Mouse (Mus musculus): ENCODE measurements around the gene Numbl. TPM values are rescaled to one million over a fixed set of nuclear protein-coding genes. Genes with fewer than 3 reads are reported as not detected.

The Numbl gene
- polyA plus RNA-seq, 1 experiment from 2014 or later, result 12.6 TPM

- Histone ChIP-seq H3K27ac (no peak overlapping the region), H3K36me3 (ENCODE audit: insufficient read depth, low read length) (peaks cover 19% of the 10 kb centered on the region; the same call in 1 of the 2 replicates), H3K9ac (ENCODE audit: low read depth, low read length) (no peak overlapping the region), H3K27me3 (ENCODE audit: insufficient read depth, low read length) (no peaks in the 10 kb centered on the region), H3K4me2 (ENCODE audit: low read length) (no peak overlapping the region), H3K4me1 (replicated peaks; ENCODE audit: insufficient read depth, low read length) (0 out of 2 replicates have a peak, but pooled peaks cover 3% of the 10 kb centered on the region), H3K9me3 (replicated peaks; ENCODE audit: low read length) (no peaks in the 10 kb centered on the region), H3K4me3 (replicated peaks; ENCODE audit: low read depth, low read length) (no peak overlapping the region)
- TF ChIP-seq CTCF (IDR thresholded peaks at IDR 0.05; ENCODE audit: low read depth), result no peak
- no peak for ATAC-seq (replicated peaks; ENCODE audit: low FRiP score, low read depth)
- 90% methylated on average over 12 of the region's 12 CpGs for WGBS
- DNase-seq (ENCODE audit: low spot score), result no peak
Measured at GRCm38 (mm10) chr7:27264761-27265160, 6.5 kb downstream of the Numbl start.

GRCm38 (mm10) chr7:27266515-27267128 lies 8.4 kb downstream of the Numbl start:
- DNase-seq (ENCODE audit: low spot score), result no peak
- H3K9ac ChIP-seq (ENCODE audit: low read depth, low read length), result no peak overlapping the region
- no peaks in the 10 kb centered on the region for H3K27me3 ChIP-seq (ENCODE audit: insufficient read depth, low read length)
- peaks cover 22% of the 10 kb centered on the region; the same call in 1 of the 2 replicates for H3K36me3 ChIP-seq (ENCODE audit: insufficient read depth, low read length)
- no peaks in the 10 kb centered on the region for H3K9me3 ChIP-seq (replicated peaks; ENCODE audit: low read length)
- ATAC-seq (replicated peaks; ENCODE audit: low FRiP score, low read depth), result no peak
- no peak overlapping the region for H3K27ac ChIP-seq
- 60% methylated on average over 20 of the region's 20 CpGs for WGBS
- no peak overlapping the region for H3K4me2 ChIP-seq (ENCODE audit: low read length)
- no peaks in the 10 kb centered on the region for H3K4me1 ChIP-seq (replicated peaks; ENCODE audit: insufficient read depth, low read length)
- H3K4me3 ChIP-seq (replicated peaks; ENCODE audit: low read depth, low read length), result no peak overlapping the region
- no peak for TF ChIP-seq CTCF (IDR thresholded peaks at IDR 0.05; ENCODE audit: low read depth)

GRCm38 (mm10) chr7:27271423-27271822 lies 13.2 kb downstream of the Numbl start:
- ATAC-seq (replicated peaks; ENCODE audit: low FRiP score, low read depth), result no peak
- TF ChIP-seq CTCF (IDR thresholded peaks at IDR 0.05; ENCODE audit: low read depth), result peak; percentile 8; the same call in 1 of the 2 replicates
- Histone ChIP-seq H3K27me3 (ENCODE audit: insufficient read depth, low read length) (no peaks in the 10 kb centered on the region), H3K4me3 (replicated peaks; ENCODE audit: low read depth, low read length) (no peak overlapping the region), H3K36me3 (ENCODE audit: insufficient read depth, low read length) (peaks cover 12% of the 10 kb centered on the region), H3K9ac (ENCODE audit: low read depth, low read length) (no peak overlapping the region), H3K4me2 (ENCODE audit: low read length) (no peak overlapping the region), H3K4me1 (replicated peaks; ENCODE audit: insufficient read depth, low read length) (no peaks in the 10 kb centered on the region), H3K9me3 (replicated peaks; ENCODE audit: low read length) (no peaks in the 10 kb centered on the region), H3K27ac (no peak overlapping the region)
- WGBS, result 92% methylated on average over 8 of the region's 8 CpGs
- DNase-seq (ENCODE audit: low spot score), result no peak

GRCm38 (mm10) chr7:27273739-27274351 lies 15.6 kb downstream of the Numbl start:
- no peaks in the 10 kb centered on the region for H3K9me3 ChIP-seq (replicated peaks; ENCODE audit: low read length)
- H3K9ac ChIP-seq (ENCODE audit: low read depth, low read length), result no peak overlapping the region
- DNase-seq (ENCODE audit: low spot score) (peak; percentile 43), ATAC-seq (replicated peaks; ENCODE audit: low FRiP score, low read depth) (peak; percentile 24; the same call in 1 of the 2 replicates)
- H3K36me3 ChIP-seq (ENCODE audit: insufficient read depth, low read length), result peaks cover 23% of the 10 kb centered on the region
- no peak overlapping the region for H3K27ac ChIP-seq
- no peaks in the 10 kb centered on the region for H3K27me3 ChIP-seq (ENCODE audit: insufficient read depth, low read length)
- WGBS, result 62% methylated on average over 32 of the region's 32 CpGs
- peak; percentile 62 for TF ChIP-seq CTCF (IDR thresholded peaks at IDR 0.05; ENCODE audit: low read depth)
- no peak overlapping the region for H3K4me2 ChIP-seq (ENCODE audit: low read length)
- H3K4me3 ChIP-seq (replicated peaks; ENCODE audit: low read depth, low read length), result no peak overlapping the region
- H3K4me1 ChIP-seq (replicated peaks; ENCODE audit: insufficient read depth, low read length), result no peaks in the 10 kb centered on the region

GRCm38 (mm10) chr7:27274916-27275315 lies 16.7 kb downstream of the Numbl start:
- Histone ChIP-seq H3K4me3 (replicated peaks; ENCODE audit: low read depth, low read length) (no peak overlapping the region), H3K27me3 (ENCODE audit: insufficient read depth, low read length) (no peaks in the 10 kb centered on the region), H3K9me3 (replicated peaks; ENCODE audit: low read length) (no peaks in the 10 kb centered on the region), H3K4me1 (replicated peaks; ENCODE audit: insufficient read depth, low read length) (no peaks in the 10 kb centered on the region), H3K9ac (ENCODE audit: low read depth, low read length) (no peak overlapping the region), H3K27ac (no peak overlapping the region), H3K36me3 (ENCODE audit: insufficient read depth, low read length) (peaks cover 19% of the 10 kb centered on the region), H3K4me2 (ENCODE audit: low read length) (no peak overlapping the region)
- DNase-seq (ENCODE audit: low spot score) (no peak), ATAC-seq (replicated peaks; ENCODE audit: low FRiP score, low read depth) (no peak)
- 81% methylated on average over 4 of the region's 4 CpGs for WGBS
- no peak for TF ChIP-seq CTCF (IDR thresholded peaks at IDR 0.05; ENCODE audit: low read depth)

GRCm38 (mm10) chr7:27276021-27276420 lies 17.8 kb downstream of the Numbl start:
- DNase-seq (ENCODE audit: low spot score), result no peak
- Histone ChIP-seq H3K36me3 (ENCODE audit: insufficient read depth, low read length) (peaks cover 18% of the 10 kb centered on the region), H3K9me3 (replicated peaks; ENCODE audit: low read length) (no peaks in the 10 kb centered on the region), H3K27ac (no peak overlapping the region), H3K4me2 (ENCODE audit: low read length) (no peak overlapping the region), H3K9ac (ENCODE audit: low read depth, low read length) (no peak overlapping the region), H3K4me1 (replicated peaks; ENCODE audit: insufficient read depth, low read length) (no peaks in the 10 kb centered on the region), H3K27me3 (ENCODE audit: insufficient read depth, low read length) (no peaks in the 10 kb centered on the region), H3K4me3 (replicated peaks; ENCODE audit: low read depth, low read length) (no peak overlapping the region)
- 62% methylated on average over 7 of the region's 7 CpGs for WGBS
- no peak for ATAC-seq (replicated peaks; ENCODE audit: low FRiP score, low read depth)
- no peak for TF ChIP-seq CTCF (IDR thresholded peaks at IDR 0.05; ENCODE audit: low read depth)

All from kidney, postnatal 0 days (tissue).